ENCODE assay signal across 28 mouse cellular contexts in genomic region chr5:63219467-63219866, GRCm38 (mm10).
DNase-seq lines count a peak whose midpoint lies in the region; ATAC-seq and TF ChIP-seq lines count a peak whose summit lies in the region.
"Had no signal": no experiment of that assay in that cellular context is flagged by ENCODE, and none has a peak within 500 bp of the region (broad histone marks: within the 10 kb centered on the region; RNA-seq: fewer than 3 reads in every experiment).

No protein-coding gene starts in this region.

- 56% methylated on average over 3 of the region's 3 CpGs for WGBS in forebrain, embryonic 12.5 days
- WGBS in forebrain, postnatal 0 days, result 55% methylated on average over 3 of the region's 3 CpGs
- WGBS in midbrain, embryonic 11.5 days, result 58% methylated on average over 3 of the region's 3 CpGs
- WGBS in midbrain, embryonic 13.5 days, result 50% methylated on average over 3 of the region's 3 CpGs

- H3K27ac ChIP-seq in forebrain, embryonic 12.5 days, result no peak overlapping the region
- no peak overlapping the region for H3K27ac ChIP-seq in forebrain, postnatal 0 days (ENCODE audit: low read depth, low read length)
- H3K27ac ChIP-seq in midbrain, embryonic 11.5 days (ENCODE audit: low read depth, low read length), result no peak overlapping the region
- H3K27ac ChIP-seq in midbrain, embryonic 13.5 days, result no peak overlapping the region
- H3K27ac ChIP-seq: embryonic facial prominence, embryonic 13.5 days; embryonic facial prominence, embryonic 15.5 days; forebrain, embryonic 10.5 days; forebrain, embryonic 13.5 days; forebrain, embryonic 15.5 days had no signal

- H3K4me1 ChIP-seq in forebrain, embryonic 12.5 days, result no peaks in the 10 kb centered on the region
- H3K4me1 ChIP-seq in forebrain, postnatal 0 days (ENCODE audit: insufficient read depth), result no peaks in the 10 kb centered on the region
- no peaks in the 10 kb centered on the region for H3K4me1 ChIP-seq in midbrain, embryonic 11.5 days (ENCODE audit: control insufficient read depth, insufficient read depth, low read length)
- H3K4me1 ChIP-seq in midbrain, embryonic 13.5 days (replicated peaks), result no peaks in the 10 kb centered on the region
- H3K4me1 ChIP-seq: embryonic facial prominence, embryonic 13.5 days; embryonic facial prominence, embryonic 15.5 days; forebrain, embryonic 10.5 days; forebrain, embryonic 13.5 days; forebrain, embryonic 15.5 days had no signal

- no peak for TF ChIP-seq CTCF in forebrain, postnatal 0 days (IDR thresholded peaks at IDR 0.05; ENCODE audit: low read depth)

- H3K9me3 ChIP-seq in forebrain, embryonic 12.5 days, result no peaks in the 10 kb centered on the region
- H3K9me3 ChIP-seq in forebrain, postnatal 0 days (ENCODE audit: low read length), result no peaks in the 10 kb centered on the region
- no peaks in the 10 kb centered on the region for H3K9me3 ChIP-seq in midbrain, embryonic 11.5 days (ENCODE audit: control insufficient read depth, low read length)
- no peaks in the 10 kb centered on the region for H3K9me3 ChIP-seq in midbrain, embryonic 13.5 days
- H3K9me3 ChIP-seq: embryonic facial prominence, embryonic 13.5 days; embryonic facial prominence, embryonic 15.5 days; forebrain, embryonic 10.5 days; forebrain, embryonic 13.5 days; forebrain, embryonic 15.5 days had no signal

- no peak overlapping the region for H3K9ac ChIP-seq in forebrain, embryonic 12.5 days
- H3K9ac ChIP-seq in forebrain, postnatal 0 days, result no peak overlapping the region
- no peak overlapping the region for H3K9ac ChIP-seq in midbrain, embryonic 11.5 days (ENCODE audit: low read length)
- H3K9ac ChIP-seq in midbrain, embryonic 13.5 days (replicated peaks), result no peak overlapping the region
- H3K9ac ChIP-seq: embryonic facial prominence, embryonic 13.5 days; embryonic facial prominence, embryonic 15.5 days; forebrain, embryonic 13.5 days; forebrain, embryonic 15.5 days had no signal

- H3K27me3 ChIP-seq in forebrain, embryonic 12.5 days, result no peaks in the 10 kb centered on the region
- no peaks in the 10 kb centered on the region for H3K27me3 ChIP-seq in forebrain, postnatal 0 days (ENCODE audit: insufficient read depth, low read length)
- H3K27me3 ChIP-seq in midbrain, embryonic 11.5 days (ENCODE audit: control insufficient read depth, insufficient read depth, low read length), result no peaks in the 10 kb centered on the region
- H3K27me3 ChIP-seq in midbrain, embryonic 13.5 days, result no peaks in the 10 kb centered on the region
- H3K27me3 ChIP-seq: CH12.LX; embryonic facial prominence, embryonic 13.5 days; embryonic facial prominence, embryonic 15.5 days; forebrain, embryonic 13.5 days; forebrain, embryonic 15.5 days; Patski had no signal

- no peaks in the 10 kb centered on the region for H3K36me3 ChIP-seq in forebrain, embryonic 12.5 days (replicated peaks)
- H3K36me3 ChIP-seq in forebrain, postnatal 0 days (ENCODE audit: insufficient read depth), result no peaks in the 10 kb centered on the region
- H3K36me3 ChIP-seq in midbrain, embryonic 11.5 days (ENCODE audit: control insufficient read depth, insufficient read depth, low read length), result no peaks in the 10 kb centered on the region
- H3K36me3 ChIP-seq in midbrain, embryonic 13.5 days, result no peaks in the 10 kb centered on the region
- H3K36me3 ChIP-seq: embryonic facial prominence, embryonic 13.5 days; embryonic facial prominence, embryonic 15.5 days; forebrain, embryonic 10.5 days; forebrain, embryonic 15.5 days; G1E had no signal

- no peak for DNase-seq in forebrain, postnatal 0 days
- DNase-seq in midbrain, embryonic 11.5 days (ENCODE audit: low spot score, missing footprints), result no peak
- DNase-seq in retina, embryonic 14.5 days (ENCODE audit: low spot score), result peak; percentile 13
- DNase-seq in retina, postnatal 1 day, result no peak
- DNase-seq: adrenal gland, adult 8-10 months; adrenal gland, postnatal 14 days; adrenal gland, postnatal 36 days; B cell, adult 2 months; cerebellum, adult 11 months; cerebellum, adult 18-20 months; cerebellum, adult 8-10 months; cerebellum, adult 9-11 months; cerebellum, postnatal 14 days; cerebellum, postnatal 36 days; embryo, embryonic 11 days had no signal

- no peak overlapping the region for H3K4me2 ChIP-seq in forebrain, embryonic 12.5 days
- H3K4me2 ChIP-seq in forebrain, postnatal 0 days (ENCODE audit: low read depth), result no peak overlapping the region
- no peak overlapping the region for H3K4me2 ChIP-seq in midbrain, embryonic 11.5 days
- no peak overlapping the region for H3K4me2 ChIP-seq in midbrain, embryonic 13.5 days (replicated peaks)
- H3K4me2 ChIP-seq: embryonic facial prominence, embryonic 13.5 days; embryonic facial prominence, embryonic 15.5 days; forebrain, embryonic 13.5 days; forebrain, embryonic 15.5 days had no signal

- H3K4me3 ChIP-seq in forebrain, embryonic 12.5 days (replicated peaks), result no peak overlapping the region
- no peak overlapping the region for H3K4me3 ChIP-seq in forebrain, postnatal 0 days (ENCODE audit: low read depth, low read length)
- H3K4me3 ChIP-seq in midbrain, embryonic 11.5 days (ENCODE audit: low read depth, low read length), result no peak overlapping the region
- no peak overlapping the region for H3K4me3 ChIP-seq in midbrain, embryonic 13.5 days (replicated peaks)
- H3K4me3 ChIP-seq: embryonic facial prominence, embryonic 13.5 days; embryonic facial prominence, embryonic 15.5 days; erythroblast, embryonic 14.5 days; forebrain, embryonic 10.5 days; forebrain, embryonic 13.5 days; forebrain, embryonic 15.5 days had no signal

- ATAC-seq in forebrain, embryonic 12.5 days (ENCODE audit: low FRiP score), result peak; percentile 58; the same call in 1 of the 2 replicates
- no peak for ATAC-seq in forebrain, postnatal 0 days
- ATAC-seq in midbrain, embryonic 11.5 days (ENCODE audit: low FRiP score), result peak; percentile 61
- no peak for ATAC-seq in midbrain, embryonic 13.5 days
- ATAC-seq: activated CD4-positive, CD25-positive, alpha-beta regulatory T cell, adult 4 months; CD4-positive, CD25-positive, alpha-beta regulatory T cell, adult 4 months; forebrain, embryonic 13.5 days; forebrain, embryonic 15.5 days; Patski had no signal

Comparison
In these comparisons a context has a peak if more than half of its experiments do, and no peak if none do; other contexts are left out.
1. ATAC-seq: peak in forebrain, embryonic 12.5 days (single experiment) and midbrain, embryonic 11.5 days (single experiment); none in forebrain, postnatal 0 days (single experiment) and midbrain, embryonic 13.5 days (single experiment).